Mouse (Mus musculus): Measurements from ENCODE around the gene Saa3. TPM values are rescaled to one million over a fixed set of nuclear protein-coding genes. Genes with fewer than 3 reads are reported as not detected.

Gene Saa3
- polyA plus RNA-seq, 1 experiment from 2014 or later = not detected

Other genes with a start within 250 kb of the Saa3 start
- 17.6 and 19.6 TPM in 2 replicates for gene Sergef, start 75.9 kb downstream of the Saa3 start, polyA plus RNA-seq (2016; fragmentation: Nextera tagmentation; extraction: Ambion mirVana)
- gene Tph1, start 43.2 kb downstream of the Saa3 start, polyA plus RNA-seq (2016; fragmentation: Nextera tagmentation; extraction: Ambion mirVana) = 0.51 and 0.79 TPM in 2 replicates
- gene Saal1, start 5.0 kb downstream of the Saa3 start, polyA plus RNA-seq (2016; fragmentation: Nextera tagmentation; extraction: Ambion mirVana) = 41.7 and 46.6 TPM in 2 replicates
- gene Saa4, start 16.9 kb upstream of the Saa3 start, polyA plus RNA-seq (2016; fragmentation: Nextera tagmentation; extraction: Ambion mirVana) = not detected in 2 replicates
- gene Saa1, start 27.3 kb upstream of the Saa3 start, polyA plus RNA-seq (2016; fragmentation: Nextera tagmentation; extraction: Ambion mirVana) = 0.21 TPM in 1 of 2 replicates, not detected in the other
- 0.19 TPM in 1 of 2 replicates, not detected in the other for gene Saa2, start 36.1 kb upstream of the Saa3 start, polyA plus RNA-seq (2016; fragmentation: Nextera tagmentation; extraction: Ambion mirVana)
- gene Hps5, start 80.4 kb upstream of the Saa3 start, polyA plus RNA-seq (2016; fragmentation: Nextera tagmentation; extraction: Ambion mirVana) = 16.3 and 22.3 TPM in 2 replicates
- 50.0 and 53.5 TPM in 2 replicates for gene Gtf2h1, start 80.4 kb upstream of the Saa3 start, polyA plus RNA-seq (2016; fragmentation: Nextera tagmentation; extraction: Ambion mirVana)
- gene Ldha, start 125.8 kb upstream of the Saa3 start, polyA plus RNA-seq (2016; fragmentation: Nextera tagmentation; extraction: Ambion mirVana) = 2,560 and 3,667 TPM in 2 replicates
- gene Ldhc, start 145.5 kb upstream of the Saa3 start, polyA plus RNA-seq (2016; fragmentation: Nextera tagmentation; extraction: Ambion mirVana) = 0.12 TPM in 1 of 2 replicates, not detected in the other
- gene Tsg101, start 204.3 kb upstream of the Saa3 start, polyA plus RNA-seq (2016; fragmentation: Nextera tagmentation; extraction: Ambion mirVana) = 265 and 310 TPM in 2 replicates
- gene Uevld, start 242.8 kb upstream of the Saa3 start, polyA plus RNA-seq (2016; fragmentation: Nextera tagmentation; extraction: Ambion mirVana) = 13.5 and 14.3 TPM in 2 replicates

All from midbrain, embryonic 10.5 days (tissue).